Mouse (Mus musculus): Measurements from ENCODE around the gene Cnpy3. TPM values are rescaled to one million over a fixed set of nuclear protein-coding genes. Genes with fewer than 3 reads are reported as not detected.

The Cnpy3 gene
- total and polyA plus RNA-seq, 3 experiments = 19.7 to 21.5 (median 19.8) TPM

DNA sequence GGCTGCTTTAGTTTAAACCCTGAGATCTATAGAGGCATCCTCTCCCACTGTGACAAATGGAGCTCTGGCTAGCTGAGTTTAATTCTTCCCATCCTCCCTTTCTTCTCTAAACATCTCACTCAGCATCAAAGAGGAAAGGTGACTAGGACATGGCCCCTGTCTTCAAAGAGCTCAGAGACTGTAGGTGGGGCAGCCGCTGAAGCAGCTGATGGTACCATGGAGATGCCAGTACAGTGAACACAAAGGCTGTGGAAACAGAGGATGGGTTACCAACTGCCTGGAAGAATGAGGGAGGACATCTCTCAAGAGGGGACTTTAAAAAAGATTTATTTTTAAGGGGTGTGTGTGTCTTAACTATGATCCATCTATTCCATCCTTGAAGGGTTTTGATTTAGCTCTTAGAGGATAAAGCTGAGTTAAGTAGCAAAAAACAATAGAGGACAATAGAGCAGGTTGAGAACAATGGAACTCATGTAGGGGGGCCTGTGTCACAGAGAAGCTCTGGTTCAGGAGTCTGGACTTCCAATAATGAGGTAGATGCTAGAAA, 57.4 kb downstream of the Cnpy3 start:
- 94% methylated on average over 1 of the region's 1 CpGs for WGBS
- no peaks in the 10 kb centered on the region for H3K27me3 ChIP-seq (ENCODE audit: control insufficient read depth, insufficient read depth, low read length)
- H3K9ac ChIP-seq (ENCODE audit: low read depth, low read length) = no peak overlapping the region

DNA sequence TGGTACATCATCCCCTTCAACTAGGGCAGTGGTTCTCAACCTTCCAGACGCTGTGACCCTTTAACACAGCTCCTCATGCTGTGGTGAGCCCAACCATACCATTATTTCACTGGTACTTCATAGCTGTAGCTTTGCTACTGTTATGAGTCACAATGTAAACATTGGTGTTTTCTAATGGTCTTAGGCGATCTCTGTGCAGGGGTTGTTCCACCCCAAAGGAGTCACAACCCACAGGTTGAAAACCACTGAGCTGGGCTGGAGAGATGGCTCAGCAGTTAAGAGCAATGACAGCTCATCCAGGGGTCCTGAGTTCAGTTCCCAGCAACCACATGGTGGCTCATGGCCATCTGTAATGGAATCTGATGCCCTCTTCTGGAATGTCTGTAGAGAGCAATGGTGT, 60.6 kb downstream of the Cnpy3 start:
- H3K36me3 ChIP-seq (ENCODE audit: control insufficient read depth, insufficient read depth, low read length) = no peaks in the 10 kb centered on the region
- 89% methylated on average over 2 of the region's 2 CpGs for whole genome bisulfite sequencing
- no peak for DNase-seq
- H3K4me1 ChIP-seq (ENCODE audit: control insufficient read depth, insufficient read depth, low read length) = no peaks in the 10 kb centered on the region
- no peaks in the 10 kb centered on the region for H3K27me3 ChIP-seq (ENCODE audit: control insufficient read depth, insufficient read depth, low read length)
- intact Hi-C loops (cut with DNase I) = no loop called here
- no peak overlapping the region for H3K27ac ChIP-seq
- no peak overlapping the region for H3K9ac ChIP-seq (ENCODE audit: low read depth, low read length)
- no peak overlapping the region for H3K4me3 ChIP-seq
- H3K79me2 ChIP-seq (replicated peaks; ENCODE audit: control insufficient read depth, insufficient read depth, low read length) = peaks cover 2% of the 10 kb centered on the region; the same call in 1 of the 2 replicates
- TF ChIP-seq POLR2A (IDR thresholded peaks at IDR 0.05; ENCODE audit: insufficient read depth, low read depth, low read length) (no peak), EP300 (IDR thresholded peaks at IDR 0.05; ENCODE audit: insufficient read depth, low read depth, low read length) (no peak), CTCF (IDR thresholded peaks at IDR 0.05) (no peak)

More for the DNA sequence above, 57.4 kb downstream of the Cnpy3 start:
- Histone ChIP-seq H3K4me3 (no peak overlapping the region), H3K4me1 (ENCODE audit: control insufficient read depth, insufficient read depth, low read length) (no peaks in the 10 kb centered on the region), H3K79me2 (replicated peaks; ENCODE audit: control insufficient read depth, insufficient read depth, low read length) (peaks cover 2% of the 10 kb centered on the region; the same call in 1 of the 2 replicates), H3K36me3 (ENCODE audit: control insufficient read depth, insufficient read depth, low read length) (no peaks in the 10 kb centered on the region), H3K27ac (no peak overlapping the region)
- intact Hi-C loops (cut with DNase I) = no loop called here
- no peak for TF ChIP-seq EP300 (IDR thresholded peaks at IDR 0.05; ENCODE audit: insufficient read depth, low read depth, low read length)
- TF ChIP-seq POLR2A (IDR thresholded peaks at IDR 0.05; ENCODE audit: insufficient read depth, low read depth, low read length) = no peak
- TF ChIP-seq CTCF (IDR thresholded peaks at IDR 0.05) = no peak
- DNase-seq = no peak

DNA sequence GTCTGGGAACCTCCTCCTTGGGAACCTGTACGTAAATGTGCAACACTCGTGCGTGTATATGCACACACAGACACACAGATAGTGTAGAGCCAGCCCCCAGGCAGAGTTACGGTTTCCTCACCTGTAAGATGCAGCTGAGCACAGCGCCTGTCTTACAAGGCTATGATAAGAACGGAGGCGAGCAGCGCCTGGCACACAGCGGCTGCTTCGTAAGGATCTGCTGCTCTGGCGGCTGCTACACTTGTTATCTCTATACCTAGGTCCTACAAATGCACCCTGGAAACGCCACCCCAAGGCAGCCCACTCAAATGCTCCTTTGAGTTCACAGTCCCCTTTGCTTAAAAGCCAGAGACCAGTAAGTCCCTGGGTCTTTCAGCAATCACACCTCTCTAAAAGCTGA, 61.3 kb downstream of the Cnpy3 start:
- Histone ChIP-seq H3K27ac (no peak overlapping the region), H3K9ac (ENCODE audit: low read depth, low read length) (no peak overlapping the region), H3K4me1 (ENCODE audit: control insufficient read depth, insufficient read depth, low read length) (no peaks in the 10 kb centered on the region), H3K36me3 (ENCODE audit: control insufficient read depth, insufficient read depth, low read length) (no peaks in the 10 kb centered on the region), H3K27me3 (ENCODE audit: control insufficient read depth, insufficient read depth, low read length) (no peaks in the 10 kb centered on the region), H3K79me2 (replicated peaks; ENCODE audit: control insufficient read depth, insufficient read depth, low read length) (peaks cover 2% of the 10 kb centered on the region; the same call in 1 of the 2 replicates), H3K4me3 (no peak overlapping the region)
- no peak for DNase-seq
- intact Hi-C loops (cut with DNase I) = no loop called here
- WGBS = 79% methylated on average over 12 of the region's 12 CpGs
- no peak for TF ChIP-seq EP300 (IDR thresholded peaks at IDR 0.05; ENCODE audit: insufficient read depth, low read depth, low read length)
- TF ChIP-seq POLR2A (IDR thresholded peaks at IDR 0.05; ENCODE audit: insufficient read depth, low read depth, low read length) = no peak
- no peak for TF ChIP-seq CTCF (IDR thresholded peaks at IDR 0.05)

DNA sequence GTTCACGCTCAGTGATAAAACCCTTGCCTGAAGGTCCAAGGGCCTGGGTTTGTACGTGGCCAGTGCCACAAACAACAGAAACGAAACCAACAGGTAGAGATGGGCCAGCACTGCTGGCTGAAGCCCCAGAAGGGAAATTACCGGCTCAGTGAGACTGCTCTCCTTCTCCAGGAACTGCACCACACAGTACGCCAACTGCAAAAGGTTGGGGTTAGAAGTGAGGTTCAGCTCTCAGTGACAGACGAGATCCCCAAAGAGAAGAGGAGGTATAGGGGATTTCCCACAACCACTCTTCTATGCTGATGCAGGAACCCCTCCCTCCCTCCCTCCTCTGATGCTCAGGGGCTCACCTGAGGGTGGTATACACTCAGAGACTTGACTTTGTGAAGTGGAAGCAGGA, 66.1 kb downstream of the Cnpy3 start:
- H3K4me1 ChIP-seq (ENCODE audit: control insufficient read depth, insufficient read depth, low read length) = peaks cover 5% of the 10 kb centered on the region
- DNase-seq = no peak
- H3K27ac ChIP-seq = no peak overlapping the region
- no peaks in the 10 kb centered on the region for H3K79me2 ChIP-seq (replicated peaks; ENCODE audit: control insufficient read depth, insufficient read depth, low read length)
- H3K27me3 ChIP-seq (ENCODE audit: control insufficient read depth, insufficient read depth, low read length) = no peaks in the 10 kb centered on the region
- 86% methylated on average over 6 of the region's 6 CpGs for WGBS
- no peaks in the 10 kb centered on the region for H3K36me3 ChIP-seq (ENCODE audit: control insufficient read depth, insufficient read depth, low read length)
- intact Hi-C loops (cut with DNase I) = no loop called here
- no peak for TF ChIP-seq CTCF (IDR thresholded peaks at IDR 0.05)
- no peak for TF ChIP-seq EP300 (IDR thresholded peaks at IDR 0.05; ENCODE audit: insufficient read depth, low read depth, low read length)
- no peak for TF ChIP-seq POLR2A (IDR thresholded peaks at IDR 0.05; ENCODE audit: insufficient read depth, low read depth, low read length)
- no peak overlapping the region for H3K9ac ChIP-seq (ENCODE audit: low read depth, low read length)
- H3K4me3 ChIP-seq = no peak overlapping the region

Other genes with a start within 250 kb of the Cnpy3 start
- gene Cul9, start 205.8 kb downstream of the Cnpy3 start, total RNA-seq (2021) = 10 to 100 TPM; 21.6 to 21.9 TPM
- gene Cul9, start 205.8 kb downstream of the Cnpy3 start, polyA plus RNA-seq (2012; rRNA removed) = 20.1 and 22.7 TPM in 2 replicates
- 100 to 1,000 TPM in 1 of 2 experiments, 10 to 100 TPM in 1; 91.5 to 106 TPM for gene Srf, start 196.0 kb downstream of the Cnpy3 start, total RNA-seq (2021)
- gene Srf, start 196.0 kb downstream of the Cnpy3 start, polyA plus RNA-seq (2012; rRNA removed) = 223 and 227 TPM in 2 replicates
- 1 to 10 TPM; 2.6 TPM for gene Ptk7, start 122.7 kb downstream of the Cnpy3 start, total RNA-seq (2021)
- 2.8 and 3.1 TPM in 2 replicates for gene Ptk7, start 122.7 kb downstream of the Cnpy3 start, polyA plus RNA-seq (2012; rRNA removed)
- gene Klc4, start 106.2 kb downstream of the Cnpy3 start, total RNA-seq (2021) = 10 to 100 TPM; 23.5 to 25.7 TPM
- 20.9 and 22.3 TPM in 2 replicates for gene Klc4, start 106.2 kb downstream of the Cnpy3 start, polyA plus RNA-seq (2012; rRNA removed)
- 100 to 1,000 TPM; 112 to 132 TPM for gene Mrpl2, start 106.0 kb downstream of the Cnpy3 start, total RNA-seq (2021)
- gene Mrpl2, start 106.0 kb downstream of the Cnpy3 start, polyA plus RNA-seq (2012; rRNA removed) = 71.5 and 87.8 TPM in 2 replicates
- gene Cul7, start 101.9 kb downstream of the Cnpy3 start, total RNA-seq (2021) = 10 to 100 TPM; 16.8 to 18.4 TPM
- gene Cul7, start 101.9 kb downstream of the Cnpy3 start, polyA plus RNA-seq (2012; rRNA removed) = 23.4 and 24.7 TPM in 2 replicates
- gene Rrp36, start 77.9 kb downstream of the Cnpy3 start, total RNA-seq (2021) = 10 to 100 TPM; 10.7 to 11.3 TPM
- 19.4 and 24.3 TPM in 2 replicates for gene Rrp36, start 77.9 kb downstream of the Cnpy3 start, polyA plus RNA-seq (2012; rRNA removed)
- gene Mea1, start 73.4 kb downstream of the Cnpy3 start, total RNA-seq (2021) = 10 to 100 TPM; 45.4 to 50.3 TPM
- gene Mea1, start 73.4 kb downstream of the Cnpy3 start, polyA plus RNA-seq (2012; rRNA removed) = 35.3 and 37.8 TPM in 2 replicates
- gene Klhdc3, start 71.3 kb downstream of the Cnpy3 start, total RNA-seq (2021) = 10 to 100 TPM; 57.3 to 68.9 TPM
- gene Klhdc3, start 71.3 kb downstream of the Cnpy3 start, polyA plus RNA-seq (2012; rRNA removed) = 91.8 and 105 TPM in 2 replicates
- 10 to 100 TPM; 28.1 to 32.0 TPM for gene Ppp2r5d, start 47.1 kb downstream of the Cnpy3 start, total RNA-seq (2021)
- gene Ppp2r5d, start 47.1 kb downstream of the Cnpy3 start, polyA plus RNA-seq (2012; rRNA removed) = 30.8 and 40.6 TPM in 2 replicates
- gene Pex6, start 40.8 kb downstream of the Cnpy3 start, total RNA-seq (2021) = 10 to 100 TPM; 33.4 to 36.5 TPM
- 33.7 and 34.1 TPM in 2 replicates for gene Pex6, start 40.8 kb downstream of the Cnpy3 start, polyA plus RNA-seq (2012; rRNA removed)
- 1 to 10 TPM; 2.8 to 4.4 TPM for gene Gnmt, start 23.0 kb downstream of the Cnpy3 start, total RNA-seq (2021)
- gene Gnmt, start 23.0 kb downstream of the Cnpy3 start, polyA plus RNA-seq (2012; rRNA removed) = 3.3 and 5.1 TPM in 2 replicates
- not detected for gene Ptcra, start 11.5 kb upstream of the Cnpy3 start, total RNA-seq (2021)
- gene Ptcra, start 11.5 kb upstream of the Cnpy3 start, polyA plus RNA-seq (2012; rRNA removed) = 0.08 and 0.12 TPM in 2 replicates
- 10 to 100 TPM; 22.6 to 30.4 TPM for gene 2310039H08Rik, start 20.4 kb upstream of the Cnpy3 start, total RNA-seq (2021)
- gene 2310039H08Rik, start 20.4 kb upstream of the Cnpy3 start, polyA plus RNA-seq (2012; rRNA removed) = 43.6 and 45.4 TPM in 2 replicates
- 10 to 100 TPM; 54.0 TPM for gene Rpl7l1, start 30.5 kb upstream of the Cnpy3 start, total RNA-seq (2021)
- gene Rpl7l1, start 30.5 kb upstream of the Cnpy3 start, polyA plus RNA-seq (2012; rRNA removed) = 19.4 and 41.8 TPM in 2 replicates
- 10 to 100 TPM; 12.3 to 15.7 TPM for gene Bicral, start 106.3 kb upstream of the Cnpy3 start, total RNA-seq (2021)
- gene Bicral, start 106.3 kb upstream of the Cnpy3 start, polyA plus RNA-seq (2012; rRNA removed) = 7.4 and 9.6 TPM in 2 replicates
- 10 to 100 TPM; 16.3 TPM for gene Tbcc, start 138.5 kb upstream of the Cnpy3 start, total RNA-seq (2021)
- 12.7 and 13.3 TPM in 2 replicates for gene Tbcc, start 138.5 kb upstream of the Cnpy3 start, polyA plus RNA-seq (2012; rRNA removed)
- not detected for gene Prph2, start 158.2 kb upstream of the Cnpy3 start, total RNA-seq (2021)
- not detected in 2 replicates for gene Prph2, start 158.2 kb upstream of the Cnpy3 start, polyA plus RNA-seq (2012; rRNA removed)

Data from heart, adult 2 months (tissue).